Mouse (Mus musculus) midbrain, embryonic 14.5 days (tissue): ENCODE measurements around the gene Mpp2. TPM values are rescaled to one million over a fixed set of nuclear protein-coding genes. Genes with fewer than 3 reads are reported as not detected.
A peak's percentile ranks its signal among the peaks of the same experiment; 100 is the strongest.

Experiments used
- ATAC-seq: fragments of 200-750 bp; cut with Nextera tagmentation; 2 replicates; pipeline ENCODE4 v1.8.0; 2017; ENCODE audit warnings: moderate number of reproducible peaks, moderate library complexity; ENCODE audit not compliant: low FRiP score, low TSS enrichment
- DNase-seq: peaks from one replicate; pipeline ENCODE4 v3.0.0-alpha.2; 2015
- H3K27ac ChIP-seq: fragments of 300-500 bp; sonication (generic); replicated peaks from 2 replicates; pipeline ENCODE4 v1.5.1; 2014; ENCODE audit warnings: mild to moderate bottlenecking, low read depth, low read length, moderate library complexity
- H3K27me3 ChIP-seq: fragments of 300-500 bp; sonication (generic); 2 replicates; pipeline ENCODE4 v1.6.1; 2014; ENCODE audit warnings: low read length, control low read depth, mixed read lengths; ENCODE audit not compliant: control insufficient read depth, insufficient read depth
- H3K36me3 ChIP-seq: fragments of 300-500 bp; sonication (generic); 2 replicates; pipeline ENCODE4 v1.6.1; 2014; ENCODE audit warnings: low read length, control low read depth; ENCODE audit not compliant: control insufficient read depth, insufficient read depth
- H3K4me1 ChIP-seq: fragments of 300-500 bp; sonication (generic); 2 replicates; pipeline ENCODE4 v1.6.1; 2014; ENCODE audit warnings: mild to moderate bottlenecking, antibody characterized with exemption, low read length, control low read depth; ENCODE audit not compliant: control insufficient read depth, insufficient read depth
- H3K4me2 ChIP-seq: fragments of 300-500 bp; sonication (generic); 2 replicates; pipeline ENCODE4 v1.6.1; 2014; ENCODE audit warnings: mild to moderate bottlenecking, low read length, moderate library complexity
- H3K4me3 ChIP-seq: fragments of 300-500 bp; sonication (generic); replicated peaks from 2 replicates; pipeline ENCODE4 v1.5.1; 2014; ENCODE audit warnings: low read depth, low read length
- H3K9ac ChIP-seq: fragments of 300-500 bp; sonication (generic); replicated peaks from 2 replicates; pipeline ENCODE4 v1.6.1; 2014; ENCODE audit warnings: mild to moderate bottlenecking, low read length, moderate library complexity
- H3K9me3 ChIP-seq: fragments of 300-500 bp; sonication (generic); 2 replicates; pipeline ENCODE4 v1.6.1; 2016; ENCODE audit warnings: low read length, control low read depth, mixed read lengths; ENCODE audit not compliant: control insufficient read depth
- WGBS: fragments of 180-500 bp; shearing (Covaris S2); extraction: QIAGEN DNeasy Blood & Tissue Kit; methylation state at CpG from one replicate; pipeline ENCODE4 v1.1.7; 2014; 5-methylcytosine and 5-hydroxymethylcytosine counted together
- polyA plus RNA-seq: library from polyadenylated mRNA; unstranded; fragments of >200 nt; fragmentation: Nextera tagmentation; extraction: Ambion mirVana; gene quantifications from 2 replicates; pipeline ENCODE4 v1.2.1, GENCODE M21; 2014

Mpp2 gene
- polyA plus RNA-seq, 1 experiment from 2014 or later: 22.5 TPM

- Histone ChIP-seq H3K36me3 (peaks cover 49% of the 10 kb centered on the region), H3K4me2 (no peak overlapping the region; the same call in 1 of the 2 replicates)
- WGBS: 40% methylated on average over 16 of the region's 16 CpGs
Measured at GRCm38 (mm10) chr11:102061941-102062473, 26.3 kb downstream of the Mpp2 start.

DNA sequence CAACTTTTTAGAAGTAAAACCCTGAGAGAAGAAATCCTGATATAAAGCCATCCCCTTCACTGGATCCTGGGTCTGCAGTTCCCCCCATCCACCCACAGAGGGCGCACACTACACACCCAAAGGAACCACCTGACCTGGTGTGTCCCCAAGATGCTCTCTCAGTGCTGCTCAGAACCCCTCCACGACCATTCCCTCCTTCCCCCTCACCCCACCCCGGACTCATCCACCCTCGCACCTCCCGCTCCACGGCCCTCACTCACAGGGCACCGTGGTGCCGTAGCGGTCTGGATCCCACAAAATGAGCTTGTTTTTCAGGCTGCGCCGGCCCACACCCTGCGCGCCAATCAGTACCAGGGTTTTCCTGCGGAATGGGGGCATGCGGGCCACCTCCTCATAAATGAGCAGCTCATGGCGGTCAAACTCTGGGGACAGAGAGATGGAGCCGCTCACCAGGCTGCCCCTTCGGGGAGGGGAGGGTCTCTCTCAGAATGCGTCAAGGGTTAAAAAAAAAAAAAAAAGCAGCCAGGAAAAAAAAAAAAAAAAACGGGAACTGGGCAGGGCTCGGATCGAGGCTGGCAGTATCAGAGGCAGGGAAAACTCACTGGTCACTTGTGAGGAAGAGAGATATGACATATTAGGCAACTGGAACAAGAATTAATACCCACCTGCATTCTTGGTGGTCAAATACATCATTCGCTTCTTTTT is 26.9 kb downstream of the Mpp2 start:
- peak; percentile 64 for ATAC-seq
- Histone ChIP-seq H3K27ac (no peak overlapping the region), H3K36me3 (peaks cover 49% of the 10 kb centered on the region), H3K4me1 (0 out of 2 replicates have a peak, but pooled peaks cover 3% of the 10 kb centered on the region), H3K9ac (peak overlapping the region; percentile 21; the same call in 1 of the 2 replicates), H3K27me3 (no peaks in the 10 kb centered on the region), H3K4me2 (peak overlapping the region; percentile 58), H3K9me3 (no peaks in the 10 kb centered on the region), H3K4me3 (peak overlapping the region; percentile 28)
- WGBS: 4% methylated on average over 23 of the region's 23 CpGs
- DNase-seq: peak; percentile 89

More at GRCm38 (mm10) chr11:102061941-102062473, 26.3 kb downstream of the Mpp2 start:
- H3K9me3 ChIP-seq: no peaks in the 10 kb centered on the region
- no peak for DNase-seq
- H3K27me3 ChIP-seq: no peaks in the 10 kb centered on the region
- no peak overlapping the region for H3K9ac ChIP-seq
- no peak for ATAC-seq
- no peak overlapping the region for H3K27ac ChIP-seq
- H3K4me3 ChIP-seq: no peak overlapping the region
- H3K4me1 ChIP-seq: 0 out of 2 replicates have a peak, but pooled peaks cover 3% of the 10 kb centered on the region

- 28% methylated on average over 9 of the region's 9 CpGs for WGBS
- Histone ChIP-seq H3K4me1 (no peaks in the 10 kb centered on the region), H3K4me2 (no peak overlapping the region), H3K27me3 (no peaks in the 10 kb centered on the region), H3K9ac (no peak overlapping the region), H3K4me3 (no peak overlapping the region), H3K36me3 (peaks cover 12% of the 10 kb centered on the region), H3K27ac (no peak overlapping the region), H3K9me3 (no peaks in the 10 kb centered on the region)
- ATAC-seq (no peak), DNase-seq (peak; percentile 73)
Measured at GRCm38 (mm10) chr11:102053847-102054246, 34.5 kb downstream of the Mpp2 start.

- no peak overlapping the region for H3K27ac ChIP-seq
- no peak for DNase-seq
- H3K9me3 ChIP-seq: no peaks in the 10 kb centered on the region
- no peak for ATAC-seq
- H3K4me3 ChIP-seq: no peak overlapping the region
- peaks cover 5% of the 10 kb centered on the region; the same call in 1 of the 2 replicates for H3K36me3 ChIP-seq
- H3K9ac ChIP-seq: no peak overlapping the region
- H3K4me2 ChIP-seq: no peak overlapping the region
- WGBS: 82% methylated on average over 7 of the region's 7 CpGs
- H3K27me3 ChIP-seq: no peaks in the 10 kb centered on the region
- H3K4me1 ChIP-seq: no peaks in the 10 kb centered on the region
Measured at GRCm38 (mm10) chr11:102053183-102053582, 35.1 kb downstream of the Mpp2 start.

- Histone ChIP-seq H3K4me1 (no peaks in the 10 kb centered on the region), H3K36me3 (peaks cover under 1% of the 10 kb centered on the region; the same call in 1 of the 2 replicates), H3K4me2 (no peak overlapping the region), H3K9ac (no peak overlapping the region), H3K4me3 (no peak overlapping the region), H3K27me3 (no peaks in the 10 kb centered on the region), H3K9me3 (no peaks in the 10 kb centered on the region), H3K27ac (no peak overlapping the region)
- DNase-seq (no peak), ATAC-seq (no peak)
- 83% methylated on average over 12 of the region's 12 CpGs for WGBS
Measured at GRCm38 (mm10) chr11:102052697-102053096, 35.6 kb downstream of the Mpp2 start.

DNA sequence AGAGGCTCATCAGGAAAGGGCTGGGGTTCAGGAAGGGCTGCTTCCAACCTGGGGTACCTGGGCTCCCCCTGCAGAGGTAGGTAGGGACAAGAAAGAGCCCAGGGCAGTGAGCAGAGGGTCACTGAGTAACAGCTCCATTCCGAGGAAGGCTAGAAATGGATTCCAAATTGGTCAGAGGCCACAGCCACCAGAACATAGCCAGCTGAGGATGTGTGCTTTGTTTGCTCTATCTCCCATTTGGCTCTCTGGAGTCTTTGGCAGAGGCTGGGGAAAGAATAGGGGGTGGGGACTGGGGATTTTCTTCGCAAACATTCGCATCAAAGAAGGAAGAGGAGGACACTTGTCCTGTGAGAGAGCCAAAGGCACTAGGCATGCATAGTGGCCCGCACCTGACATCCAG is 36.4 kb downstream of the Mpp2 start:
- 39% methylated on average over 4 of the region's 4 CpGs for WGBS
- Histone ChIP-seq H3K9ac (no peak overlapping the region), H3K9me3 (no peaks in the 10 kb centered on the region), H3K4me1 (no peaks in the 10 kb centered on the region), H3K27ac (no peak overlapping the region), H3K27me3 (no peaks in the 10 kb centered on the region), H3K4me2 (no peak overlapping the region), H3K4me3 (no peak overlapping the region), H3K36me3 (no peaks in the 10 kb centered on the region)
- no peak for DNase-seq
- ATAC-seq: no peak

DNA sequence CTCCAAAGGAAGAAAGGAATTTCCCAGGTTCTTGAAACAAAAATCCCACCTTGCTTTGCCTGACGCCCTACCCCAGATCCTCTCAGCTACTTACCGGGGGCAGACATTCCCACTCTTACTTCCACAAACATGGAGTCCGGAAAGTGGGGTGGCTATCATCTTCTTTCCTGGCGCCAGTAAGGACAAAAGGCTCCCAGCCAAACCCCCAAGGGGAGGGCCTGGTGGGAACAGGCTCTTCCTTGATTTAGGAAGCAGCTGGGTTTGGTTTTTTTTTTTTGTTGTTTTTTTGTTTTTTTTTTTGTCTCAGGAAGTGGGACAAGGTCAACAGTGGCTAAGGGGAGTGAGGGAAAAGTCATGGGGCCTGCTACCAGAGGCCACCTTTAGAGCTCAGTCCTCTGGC is 36.8 kb downstream of the Mpp2 start:
- Histone ChIP-seq H3K4me3 (no peak overlapping the region), H3K4me1 (no peaks in the 10 kb centered on the region), H3K4me2 (no peak overlapping the region), H3K9ac (no peak overlapping the region), H3K9me3 (no peaks in the 10 kb centered on the region), H3K27ac (no peak overlapping the region), H3K27me3 (no peaks in the 10 kb centered on the region), H3K36me3 (no peaks in the 10 kb centered on the region)
- WGBS: 79% methylated on average over 4 of the region's 4 CpGs
- ATAC-seq (no peak), DNase-seq (no peak)

- H3K9me3 ChIP-seq: peaks cover 12% of the 10 kb centered on the region
- no peak overlapping the region for H3K4me3 ChIP-seq
- no peaks in the 10 kb centered on the region for H3K4me1 ChIP-seq
- no peaks in the 10 kb centered on the region for H3K36me3 ChIP-seq
- DNase-seq (no peak), ATAC-seq (no peak)
- WGBS: 48% methylated on average over 14 of the region's 14 CpGs
- H3K9ac ChIP-seq: no peak overlapping the region
- no peak overlapping the region for H3K4me2 ChIP-seq
- H3K27me3 ChIP-seq: no peaks in the 10 kb centered on the region
- H3K27ac ChIP-seq: no peak overlapping the region
Measured at GRCm38 (mm10) chr11:102049875-102050482, 38.3 kb downstream of the Mpp2 start.
